Mouse (Mus musculus) urinary bladder, adult 2 months (tissue): ENCODE data around the gene Myo1b. TPM values are rescaled to one million over a fixed set of nuclear protein-coding genes. Genes with fewer than 3 reads are reported as not detected.

Experiments
- DNase-seq: peaks from one replicate; pipeline ENCODE4 v3.0.0; 2022; ENCODE audit warnings: low spot score
- polyA plus RNA-seq: library from polyadenylated mRNA; depleted of rRNA; stranded (reverse); fragments of >200 nt; gene quantifications from 2 replicates; pipeline ENCODE4 v1.2.3, GENCODE M21; 2012

Myo1b gene
- polyA plus RNA-seq, 1 experiment: 28.2 TPM

- no peak for DNase-seq
Observed at GRCm38 (mm10) chr1:51795586-51796309, 120.1 kb downstream of the Myo1b start.

GRCm38 (mm10) chr1:51789269-51789668, 126.6 kb downstream of the Myo1b start:
- DNase-seq: no peak

- no peak for DNase-seq
Observed at GRCm38 (mm10) chr1:51782091-51782490, 133.8 kb downstream of the Myo1b start.

- no peak for DNase-seq
Observed at GRCm38 (mm10) chr1:51780357-51780756, 135.5 kb downstream of the Myo1b start.

GRCm38 (mm10) chr1:51778241-51778640, 137.6 kb downstream of the Myo1b start:
- DNase-seq: no peak

- DNase-seq: no peak
Observed at GRCm38 (mm10) chr1:51770504-51770871, 145.4 kb downstream of the Myo1b start.

DNA sequence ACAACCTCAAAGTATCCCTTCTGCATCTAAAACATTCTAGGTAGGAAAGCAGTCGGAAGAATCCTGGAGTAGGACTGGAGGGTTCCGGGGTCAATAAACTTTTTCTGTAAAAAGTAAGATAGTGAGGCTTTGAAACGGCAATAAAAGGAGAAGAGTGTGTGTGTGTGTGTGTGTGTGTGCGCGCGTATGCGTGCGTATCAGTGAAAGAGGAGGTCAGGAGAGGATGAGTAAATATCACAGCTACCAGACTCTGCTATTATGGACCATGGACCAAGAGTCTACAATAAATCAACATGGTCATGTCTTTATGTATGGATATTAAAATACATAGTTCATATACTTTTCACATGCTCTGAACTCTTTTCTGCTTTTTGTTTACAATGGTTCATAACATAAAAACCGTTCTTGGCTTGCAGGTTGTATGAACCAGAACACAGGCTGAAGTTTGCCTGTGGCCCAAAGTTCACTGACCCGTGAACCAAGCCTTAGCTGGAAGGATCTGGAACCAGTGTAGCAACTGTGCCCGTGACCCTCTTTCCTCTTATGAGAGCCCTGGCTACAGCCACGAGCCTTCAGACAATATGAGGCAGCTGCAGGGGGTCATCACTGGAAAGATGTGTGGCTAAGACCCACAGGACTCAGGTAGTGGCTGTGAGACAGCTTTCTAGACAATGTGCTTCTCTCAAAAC, 145.9 kb downstream of the Myo1b start:
- no peak for DNase-seq

- no peak for DNase-seq
Observed at GRCm38 (mm10) chr1:51766271-51766670, 149.6 kb downstream of the Myo1b start.

GRCm38 (mm10) chr1:51765156-51765555, 150.7 kb downstream of the Myo1b start:
- DNase-seq: no peak

GRCm38 (mm10) chr1:51759657-51760056, 156.2 kb downstream of the Myo1b start:
- no peak for DNase-seq

- DNase-seq: no peak
Observed at GRCm38 (mm10) chr1:51758326-51759109, 157.4 kb downstream of the Myo1b start.

- DNase-seq: no peak
Observed at GRCm38 (mm10) chr1:51753621-51754020, 162.2 kb downstream of the Myo1b start.

DNA sequence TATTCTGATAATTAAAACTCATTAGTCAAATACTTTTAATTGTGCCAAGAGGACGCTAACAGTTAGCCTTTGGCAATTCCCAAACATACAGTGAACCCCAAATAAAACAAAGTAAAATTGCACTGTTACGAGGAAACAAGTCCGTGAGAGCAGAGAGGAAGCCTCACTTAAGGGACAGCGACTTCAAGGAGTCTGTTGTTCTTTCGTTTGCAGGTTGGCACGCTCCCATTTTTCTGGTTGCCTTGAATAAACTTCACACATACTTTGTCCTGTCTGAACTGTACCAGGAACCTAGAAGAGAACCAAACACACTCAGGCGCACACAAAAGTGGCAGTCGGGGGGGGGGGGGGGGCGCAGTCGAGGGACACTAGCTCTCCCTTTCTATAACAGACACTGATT, 164.9 kb downstream of the Myo1b start:
- no peak for DNase-seq

DNA sequence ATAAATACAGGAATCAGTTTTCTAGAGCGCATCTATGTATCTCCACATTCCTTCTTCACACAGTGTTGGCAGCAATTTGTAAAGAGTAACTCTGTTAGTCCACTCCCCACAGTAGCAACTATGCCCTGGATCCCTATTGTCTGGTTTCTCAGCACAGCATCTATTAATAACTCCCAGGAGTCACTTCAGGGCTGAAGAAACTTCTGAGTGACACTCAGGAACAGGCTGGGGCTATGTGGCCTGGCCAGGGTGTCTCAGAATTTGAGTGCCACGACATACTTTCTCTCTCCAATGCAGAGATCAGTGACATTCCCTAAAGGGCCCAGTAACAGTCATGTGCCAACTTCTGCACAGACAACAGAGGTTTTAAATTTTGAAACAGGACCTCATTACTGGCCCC, 167.6 kb downstream of the Myo1b start:
- DNase-seq: no peak

DNA sequence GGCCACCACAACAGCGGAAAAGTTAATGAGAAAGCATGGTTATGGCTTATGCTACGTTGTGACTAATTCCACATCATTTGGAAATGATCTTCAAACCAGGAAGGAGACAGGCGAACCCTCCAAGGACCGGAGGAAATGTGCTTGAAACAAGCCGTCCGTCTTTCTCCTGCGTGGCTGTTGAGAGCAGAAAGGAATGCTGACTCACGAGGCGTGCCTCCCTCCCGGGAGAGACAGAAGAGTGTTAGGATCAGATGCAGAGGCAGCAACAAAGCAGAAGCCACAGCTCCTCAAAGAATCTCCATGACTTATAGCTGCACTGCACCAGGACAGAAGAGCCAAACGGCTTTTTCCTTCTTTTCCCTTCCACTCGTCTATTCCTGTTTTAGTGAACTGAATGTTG, 168.4 kb downstream of the Myo1b start:
- DNase-seq: no peak

GRCm38 (mm10) chr1:51746711-51747240, 169.1 kb downstream of the Myo1b start:
- no peak for DNase-seq

GRCm38 (mm10) chr1:51743756-51744425, 172.0 kb downstream of the Myo1b start:
- no peak for DNase-seq

DNA sequence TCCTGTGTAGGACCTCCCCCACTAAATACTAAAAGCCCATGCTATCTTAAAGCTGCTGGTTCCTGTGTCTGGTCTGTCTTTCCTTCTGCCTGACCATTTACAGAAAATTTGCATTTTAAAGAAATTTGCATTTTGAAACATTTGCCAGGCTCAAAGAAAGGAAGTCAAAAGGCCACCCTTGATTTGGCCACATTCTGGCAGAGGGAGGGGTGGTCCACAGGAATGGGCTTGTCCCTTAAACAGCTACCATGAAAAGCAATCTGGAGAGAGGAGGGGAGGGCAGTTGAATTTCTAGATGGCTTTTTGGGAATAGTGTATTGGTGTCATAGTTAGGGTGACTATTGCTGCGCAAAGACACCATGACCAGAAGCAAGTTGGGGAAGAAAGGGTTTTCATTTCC, 173.3 kb downstream of the Myo1b start:
- DNase-seq: no peak

DNA sequence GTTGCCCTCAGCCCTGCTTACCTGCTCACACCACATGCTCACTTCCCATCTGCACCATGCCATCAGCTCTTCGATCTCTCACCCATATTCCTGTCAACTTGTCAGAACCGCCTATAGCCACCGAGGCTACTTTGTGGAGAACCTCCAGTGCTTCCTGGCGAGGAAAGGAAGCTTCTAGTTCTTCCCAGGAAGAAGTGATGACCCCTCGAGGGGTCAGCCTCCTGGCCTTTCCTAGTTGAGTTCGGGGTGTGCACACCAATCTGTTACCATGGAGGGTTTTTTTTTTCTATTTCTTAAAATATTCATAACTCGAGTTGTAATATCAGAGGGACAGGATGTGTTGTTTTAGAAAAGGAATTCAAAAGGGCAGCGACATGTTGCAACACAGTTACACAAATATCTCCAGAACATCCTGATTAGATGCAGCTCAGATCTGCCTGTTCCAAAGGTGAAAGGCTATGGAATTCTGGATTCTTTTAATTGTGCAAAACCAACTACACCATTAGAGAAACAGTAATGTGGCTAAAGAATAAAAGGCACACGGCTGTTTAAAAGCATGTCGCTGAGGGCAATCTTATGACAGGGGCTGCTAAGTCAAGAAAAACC, 175.1 kb downstream of the Myo1b start:
- DNase-seq: no peak

DNA sequence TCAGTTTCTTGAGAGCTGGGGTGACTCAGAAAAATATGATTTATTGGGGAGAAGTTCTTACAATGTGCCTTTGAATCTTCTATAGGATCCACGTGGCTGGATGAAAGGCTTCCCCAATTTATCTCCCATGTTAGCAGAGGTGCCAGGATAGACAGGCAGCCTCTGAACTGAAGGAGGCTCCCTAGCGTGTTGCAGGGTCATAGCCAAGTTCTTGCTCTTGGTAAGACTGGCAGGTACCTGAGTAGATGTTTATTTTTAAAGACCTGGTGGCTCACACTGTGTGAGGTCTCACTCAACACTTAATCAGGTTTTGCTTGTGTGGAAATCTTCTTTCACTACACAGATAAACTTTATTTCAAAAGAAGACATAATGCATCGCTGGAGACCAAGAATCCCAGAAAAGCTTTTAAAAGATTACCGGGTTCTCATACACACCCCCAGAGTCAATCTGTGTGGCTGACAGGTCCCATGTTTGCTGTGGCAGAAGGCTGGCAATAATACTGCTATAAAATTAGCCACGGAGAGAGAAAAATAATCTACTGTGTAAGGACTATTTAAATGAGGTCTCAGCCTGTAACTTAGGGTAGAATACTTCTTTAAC, 176.5 kb downstream of the Myo1b start:
- DNase-seq: no peak

GRCm38 (mm10) chr1:51736822-51737221, 179.0 kb downstream of the Myo1b start:
- DNase-seq: no peak
